Mouse (Mus musculus): ENCODE results near the gene Zdhhc16.

Gene Zdhhc16

DNA sequence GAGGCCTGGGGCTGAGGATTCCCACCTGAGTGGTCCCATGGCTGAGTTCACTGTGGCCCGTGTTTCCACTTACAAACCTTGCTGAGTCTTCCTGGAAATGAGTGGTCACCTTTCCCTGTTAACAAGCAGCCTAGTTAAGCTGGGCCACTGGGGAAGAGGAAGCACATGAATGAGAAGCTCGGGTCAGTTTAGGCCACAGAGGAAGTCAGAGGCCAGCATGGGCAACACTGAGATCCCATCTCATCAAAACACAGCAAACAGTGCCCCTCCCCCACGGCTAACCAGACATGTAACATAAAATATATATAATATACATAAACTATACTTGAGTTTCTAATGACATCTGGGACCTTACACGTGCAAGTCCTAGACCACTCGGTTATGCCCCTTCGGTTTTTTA is 56.5 kb downstream of the Zdhhc16 start:
- DNase-seq = no peak

DNA sequence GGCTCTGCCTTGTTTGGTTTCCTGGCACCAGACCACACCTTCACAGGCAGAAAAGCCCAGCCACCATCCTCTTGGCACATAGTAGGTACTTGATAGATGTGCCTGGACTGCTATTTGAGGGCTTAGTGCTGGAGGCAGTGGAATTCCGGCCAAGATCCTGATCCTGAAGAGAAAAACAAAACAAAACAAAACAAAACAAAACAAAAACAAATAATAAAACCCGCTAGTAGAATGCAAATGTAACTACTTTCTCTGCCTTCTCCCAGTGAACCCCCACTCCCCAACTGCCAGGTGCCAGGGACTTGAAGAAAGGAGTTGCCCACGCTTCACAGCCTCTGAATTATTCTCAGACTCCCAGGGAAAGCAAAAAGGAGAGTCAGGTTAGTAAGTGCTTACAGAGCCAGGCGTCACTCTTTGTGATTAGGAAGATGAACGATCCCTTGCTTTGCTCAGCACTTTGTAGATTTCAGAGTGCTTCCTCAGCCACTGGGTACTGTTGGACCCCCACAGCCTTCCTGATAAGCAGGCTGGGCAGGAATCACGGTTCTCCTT is 58.7 kb downstream of the Zdhhc16 start:
- no peak for DNase-seq

DNA sequence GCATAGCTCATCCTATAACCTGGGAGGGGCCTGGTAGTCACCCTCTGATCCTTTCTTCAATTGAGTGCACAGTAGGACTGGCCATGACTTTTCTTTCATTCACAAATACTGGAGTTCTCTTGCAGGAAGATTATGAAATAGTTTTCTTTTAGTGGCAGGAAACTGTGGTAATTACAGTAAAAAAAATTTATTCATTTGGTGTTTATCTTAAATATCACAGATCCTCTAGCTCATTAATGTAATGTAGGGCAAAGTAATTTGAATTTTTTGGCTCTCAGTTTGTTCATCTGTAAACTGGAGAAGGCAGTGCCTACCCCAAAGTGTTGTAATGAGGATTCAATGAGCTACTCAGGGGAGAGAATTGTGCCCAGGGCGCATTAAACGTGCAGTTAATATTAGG is 59.7 kb downstream of the Zdhhc16 start:
- no peak for DNase-seq

DNA sequence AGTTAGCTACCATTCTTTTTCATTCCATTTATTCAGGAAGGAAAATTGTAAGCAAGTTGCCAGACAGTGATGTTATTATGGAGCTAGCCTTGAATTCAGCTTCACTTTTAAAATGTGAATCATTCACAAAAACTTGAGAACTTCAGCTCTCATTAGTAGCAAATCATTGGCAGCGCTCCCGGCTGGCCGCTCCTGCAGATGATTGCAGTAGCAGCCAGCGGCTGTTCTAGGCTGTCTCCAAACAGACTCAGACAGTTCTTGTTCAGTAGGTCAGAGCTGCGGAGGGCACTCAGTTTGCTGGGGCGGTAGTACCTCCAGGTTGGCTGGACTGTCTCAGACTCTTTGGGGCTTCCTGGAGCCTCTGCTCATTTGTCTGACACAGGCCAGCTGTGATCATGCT is 60.2 kb downstream of the Zdhhc16 start:
- peak; percentile 85 for DNase-seq

Data from right cerebral cortex, adult 18-20 months (tissue).